Mouse (Mus musculus) neural tube, embryonic 15.5 days (tissue): Measurements from ENCODE around the gene Otulinl. TPM values are rescaled to one million over a fixed set of nuclear protein-coding genes. Genes with fewer than 3 reads are reported as not detected.

Experiments
- ATAC-seq: fragments of 200-750 bp; cut with Nextera tagmentation; 2 replicates; pipeline ENCODE4 v1.8.0; 2017; ENCODE audit warnings: mild to moderate bottlenecking, moderate TSS enrichment, moderate library complexity; ENCODE audit not compliant: low FRiP score
- H3K27ac ChIP-seq: fragments of 300-500 bp; sonication (generic); replicated peaks from 2 replicates; pipeline ENCODE4 v1.5.1; 2015; ENCODE audit warnings: mild to moderate bottlenecking, inconsistent platforms
- H3K27me3 ChIP-seq: fragments of 300-500 bp; sonication (generic); replicated peaks from 2 replicates; pipeline ENCODE4 v1.6.1; 2015; ENCODE audit warnings: inconsistent platforms
- H3K36me3 ChIP-seq: fragments of 300-500 bp; sonication (generic); 2 replicates; pipeline ENCODE4 v1.6.1; 2015; ENCODE audit warnings: inconsistent platforms
- H3K4me1 ChIP-seq: fragments of 300-500 bp; sonication (generic); 2 replicates; pipeline ENCODE4 v1.6.1; 2015; ENCODE audit warnings: inconsistent platforms
- H3K4me2 ChIP-seq: fragments of 300-500 bp; sonication (generic); 2 replicates; pipeline ENCODE4 v1.6.1; 2015; ENCODE audit warnings: inconsistent platforms, mild to moderate bottlenecking, moderate library complexity
- H3K4me3 ChIP-seq: fragments of 300-500 bp; sonication (generic); replicated peaks from 2 replicates; pipeline ENCODE4 v1.5.1; 2015; ENCODE audit warnings: mild to moderate bottlenecking, inconsistent platforms
- H3K9ac ChIP-seq: fragments of 300-500 bp; sonication (generic); replicated peaks from 2 replicates; pipeline ENCODE4 v1.6.1; 2015; ENCODE audit warnings: mild to moderate bottlenecking, inconsistent platforms
- H3K9me3 ChIP-seq: fragments of 300-500 bp; sonication (generic); replicated peaks from 2 replicates; pipeline ENCODE4 v1.6.1; 2016; ENCODE audit warnings: inconsistent platforms
- WGBS: fragments of 180-500 bp; shearing (Covaris S2); methylation state at CpG from one replicate; pipeline ENCODE4 v1.1.7; 2015; ENCODE audit warnings: mixed read lengths; 5-methylcytosine and 5-hydroxymethylcytosine counted together
- polyA plus RNA-seq: library from polyadenylated mRNA; unstranded; fragments of >200 nt; fragmentation: Nextera tagmentation; extraction: Ambion mirVana; gene quantifications from 2 replicates; pipeline ENCODE4 v1.2.1, GENCODE M21; 2015

Gene Otulinl
- polyA plus RNA-seq, 1 experiment from 2014 or later, result 16.2 TPM

DNA sequence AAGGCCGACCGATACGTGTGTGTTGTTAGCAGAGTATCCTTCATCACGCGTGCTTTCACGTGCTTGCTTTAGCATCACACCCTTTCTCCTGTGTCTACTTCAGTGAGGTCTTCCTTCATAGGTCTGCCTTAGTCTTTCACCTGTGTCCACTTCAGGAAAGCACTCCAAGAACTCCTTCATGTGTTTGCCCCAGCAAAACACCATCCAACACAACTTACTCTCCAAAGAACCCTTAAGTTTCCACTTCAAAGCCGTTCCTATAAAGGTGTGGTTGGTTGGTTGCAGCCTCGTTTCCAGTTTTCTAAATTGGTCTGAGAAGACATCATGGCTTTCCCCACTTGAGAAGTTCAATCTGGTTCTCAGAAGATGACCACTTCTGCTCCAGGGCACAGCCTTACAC is 34.7 kb downstream of the Otulinl start:
- Histone ChIP-seq H3K4me1 (no peaks in the 10 kb centered on the region), H3K27ac (no peak overlapping the region), H3K9ac (no peak overlapping the region), H3K9me3 (no peaks in the 10 kb centered on the region), H3K4me3 (no peak overlapping the region), H3K27me3 (no peaks in the 10 kb centered on the region), H3K36me3 (no peaks in the 10 kb centered on the region), H3K4me2 (no peak overlapping the region)
- ATAC-seq, result no peak
- WGBS, result 94% methylated on average over 8 of the region's 8 CpGs

DNA sequence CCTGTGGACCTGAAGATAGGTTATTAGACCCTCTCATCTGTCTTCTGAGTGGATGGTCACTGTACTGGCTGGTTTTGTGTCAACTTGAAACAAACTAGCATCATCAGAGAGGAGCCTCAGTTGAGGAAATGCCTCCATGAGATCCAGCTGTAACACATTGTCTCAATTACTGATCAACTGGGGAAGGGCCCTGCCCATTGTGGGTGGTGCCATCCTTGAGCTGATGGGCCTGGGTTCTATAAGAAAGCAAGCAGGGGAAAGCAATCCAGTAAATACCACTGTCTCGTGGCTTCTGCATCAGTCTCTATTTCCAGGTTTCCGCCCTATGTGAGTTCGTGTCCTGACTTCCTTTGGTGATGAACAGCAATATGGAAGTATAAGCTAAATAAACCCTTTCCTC is 36.1 kb downstream of the Otulinl start:
- WGBS, result 89% methylated on average over 3 of the region's 3 CpGs

DNA sequence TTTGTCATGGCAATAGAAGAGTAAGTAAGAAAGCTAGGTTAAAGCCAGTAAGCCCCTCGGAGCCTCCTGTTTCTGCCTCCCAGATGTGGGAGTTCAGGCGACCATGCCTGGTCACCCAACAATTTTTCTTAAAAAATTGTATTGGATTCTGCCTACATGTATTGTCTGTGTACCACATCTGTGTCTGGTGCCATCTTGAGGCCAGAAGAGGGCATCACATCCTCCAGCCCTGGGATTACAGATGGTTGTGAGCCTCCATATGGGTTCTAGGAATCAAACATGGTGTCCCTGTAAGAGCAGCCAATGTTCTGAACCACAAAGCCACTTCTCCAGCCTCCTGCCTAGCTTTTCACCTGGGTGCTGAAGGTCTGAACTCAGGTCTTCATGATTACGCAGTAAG is 38.5 kb downstream of the Otulinl start:
- H3K4me2 ChIP-seq, result no peak overlapping the region
- no peak for ATAC-seq
- no peaks in the 10 kb centered on the region for H3K27me3 ChIP-seq
- H3K4me1 ChIP-seq, result no peaks in the 10 kb centered on the region
- WGBS, result 88% methylated on average over 3 of the region's 3 CpGs
- H3K9me3 ChIP-seq, result no peaks in the 10 kb centered on the region
- H3K36me3 ChIP-seq, result no peaks in the 10 kb centered on the region
- H3K4me3 ChIP-seq, result no peak overlapping the region
- H3K9ac ChIP-seq, result no peak overlapping the region
- no peak overlapping the region for H3K27ac ChIP-seq

More for the DNA sequence above, 36.1 kb downstream of the Otulinl start:
- no peaks in the 10 kb centered on the region for H3K36me3 ChIP-seq
- no peaks in the 10 kb centered on the region for H3K9me3 ChIP-seq
- no peak overlapping the region for H3K4me2 ChIP-seq
- no peak overlapping the region for H3K27ac ChIP-seq
- ATAC-seq, result no peak
- no peaks in the 10 kb centered on the region for H3K4me1 ChIP-seq
- no peak overlapping the region for H3K4me3 ChIP-seq
- no peak overlapping the region for H3K9ac ChIP-seq
- no peaks in the 10 kb centered on the region for H3K27me3 ChIP-seq

DNA sequence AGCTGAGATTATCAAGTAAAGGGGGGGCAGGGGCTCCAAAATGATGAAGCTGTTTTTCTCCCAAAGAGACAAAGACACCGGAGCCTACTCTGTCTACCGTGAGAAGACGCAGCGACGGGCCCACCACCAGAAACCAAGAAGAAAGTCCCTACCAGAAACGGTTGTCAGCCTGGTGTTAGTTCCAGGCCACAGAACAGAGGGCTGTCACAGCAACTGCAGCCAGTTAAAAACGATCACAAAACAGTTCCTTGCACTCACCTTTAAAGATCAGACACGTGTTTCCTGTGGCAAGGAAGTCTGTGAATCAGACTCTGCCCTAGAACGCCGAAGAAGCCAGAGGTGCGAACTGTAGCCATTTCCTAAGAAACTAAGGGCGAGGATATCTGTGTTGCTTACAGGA is 40.2 kb downstream of the Otulinl start:
- Histone ChIP-seq H3K4me2 (no peak overlapping the region), H3K36me3 (no peaks in the 10 kb centered on the region), H3K27ac (no peak overlapping the region), H3K27me3 (no peaks in the 10 kb centered on the region), H3K9ac (no peak overlapping the region), H3K4me1 (no peaks in the 10 kb centered on the region), H3K9me3 (no peaks in the 10 kb centered on the region), H3K4me3 (no peak overlapping the region)
- 84% methylated on average over 12 of the region's 12 CpGs for WGBS
- no peak for ATAC-seq

DNA sequence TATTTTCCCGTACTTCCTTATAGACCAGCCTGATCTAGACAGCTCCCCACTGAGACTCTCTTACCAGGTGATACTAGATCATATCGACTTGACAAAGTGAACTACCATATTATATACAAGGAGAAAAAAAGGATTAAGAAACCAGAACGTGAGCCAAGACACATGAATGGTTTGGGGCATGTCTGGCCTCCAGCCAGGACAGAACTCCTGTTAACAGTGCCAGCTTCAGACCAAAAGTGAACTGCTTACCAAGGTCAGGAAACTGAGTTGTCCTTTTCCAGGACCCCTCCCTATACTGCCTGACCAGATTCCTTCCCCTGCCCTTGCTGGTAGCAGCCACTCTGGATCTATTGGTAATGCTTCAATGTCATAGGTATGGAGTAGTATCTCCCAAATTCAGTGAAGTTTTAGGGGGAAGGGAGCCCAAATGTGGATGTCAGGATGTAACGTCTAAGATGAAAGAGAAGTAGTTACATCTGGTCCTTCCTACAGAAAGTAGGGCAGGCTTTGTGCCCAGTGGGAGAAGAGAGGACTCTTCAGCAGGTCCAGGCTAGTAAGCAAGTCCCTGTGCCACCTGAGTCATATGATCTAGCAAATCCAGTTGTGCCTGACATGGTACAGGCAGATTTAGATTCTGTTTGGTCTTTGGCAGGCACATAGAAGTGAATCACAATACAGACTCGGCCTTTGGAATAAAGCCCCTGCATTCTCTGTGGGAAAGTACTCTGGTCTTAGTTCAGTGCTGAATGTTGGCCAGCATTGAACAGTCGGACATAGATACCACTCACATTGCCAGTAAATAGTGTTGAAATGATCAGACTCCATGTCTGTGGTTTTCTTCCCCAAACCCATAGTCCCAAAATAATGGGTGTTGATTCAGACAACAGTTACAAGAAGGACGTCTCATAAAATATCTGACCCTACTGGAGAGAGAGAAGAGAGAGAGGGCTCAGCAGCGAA is 47.2 kb downstream of the Otulinl start:
- Histone ChIP-seq H3K27me3 (no peaks in the 10 kb centered on the region), H3K27ac (no peak overlapping the region), H3K4me1 (peaks cover 15% of the 10 kb centered on the region), H3K36me3 (no peaks in the 10 kb centered on the region), H3K9ac (no peak overlapping the region), H3K4me3 (no peak overlapping the region), H3K9me3 (no peaks in the 10 kb centered on the region), H3K4me2 (no peak overlapping the region)
- no peak for ATAC-seq
- WGBS, result 81% methylated on average over 8 of the region's 8 CpGs

DNA sequence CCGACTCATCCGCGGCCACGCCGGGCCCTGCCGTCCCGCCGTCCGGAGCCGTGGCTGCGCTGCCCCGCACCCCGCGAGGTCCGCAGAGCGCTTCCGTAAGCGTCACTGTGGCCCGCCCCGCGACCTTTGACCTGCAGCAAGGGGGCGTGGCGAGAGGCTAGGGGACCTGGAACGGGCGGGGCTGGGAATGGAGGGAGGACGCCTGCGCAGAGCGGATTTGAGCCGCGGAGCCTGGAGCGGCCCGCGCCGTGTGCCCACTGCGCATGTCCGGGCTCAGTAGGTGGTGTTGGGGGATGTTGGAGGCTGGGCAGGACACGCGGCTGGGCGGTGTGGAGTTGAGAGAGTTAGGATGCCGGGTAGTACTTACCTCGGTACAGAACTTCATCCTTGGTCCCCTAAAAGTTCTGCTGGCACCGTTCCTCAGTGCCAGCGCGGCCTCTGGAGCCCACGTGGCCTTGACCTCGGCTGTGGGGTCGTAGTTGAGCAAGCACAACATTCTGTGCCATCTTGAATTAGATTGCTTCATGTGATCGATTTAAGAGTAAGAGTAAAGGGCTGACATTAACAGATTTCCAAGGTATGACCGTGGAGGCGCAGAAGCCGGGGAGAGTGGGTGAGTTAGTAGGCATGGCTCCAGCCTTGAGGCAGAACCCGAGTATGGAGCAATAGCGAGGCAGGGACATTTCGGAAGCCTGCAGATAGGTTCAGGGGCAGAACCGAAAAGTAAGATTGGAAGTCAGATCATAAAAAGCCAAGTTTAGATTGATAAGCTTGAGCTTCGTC is 50.6 kb downstream of the Otulinl start, which contains the start of gene Otulin:
TSS of gene Otulin (minus strand) at position 93 of the 783 bp plus-strand sequence.
- Histone ChIP-seq H3K9me3 (no peaks in the 10 kb centered on the region), H3K4me3 (peak within 1 kb of the TSS; percentile 95), H3K27me3 (no peaks in the 10 kb centered on the region), H3K27ac (peak within 1 kb of the TSS; percentile 73), H3K4me1 (peaks cover 29% of the 10 kb centered on the region), H3K9ac (peak within 1 kb of the TSS; percentile 66), H3K4me2 (peak within 1 kb of the TSS; percentile 89), H3K36me3 (no peaks in the 10 kb centered on the region)
- peak; percentile 97 for ATAC-seq
- WGBS, result 6% methylated on average over 56 of the region's 56 CpGs

DNA sequence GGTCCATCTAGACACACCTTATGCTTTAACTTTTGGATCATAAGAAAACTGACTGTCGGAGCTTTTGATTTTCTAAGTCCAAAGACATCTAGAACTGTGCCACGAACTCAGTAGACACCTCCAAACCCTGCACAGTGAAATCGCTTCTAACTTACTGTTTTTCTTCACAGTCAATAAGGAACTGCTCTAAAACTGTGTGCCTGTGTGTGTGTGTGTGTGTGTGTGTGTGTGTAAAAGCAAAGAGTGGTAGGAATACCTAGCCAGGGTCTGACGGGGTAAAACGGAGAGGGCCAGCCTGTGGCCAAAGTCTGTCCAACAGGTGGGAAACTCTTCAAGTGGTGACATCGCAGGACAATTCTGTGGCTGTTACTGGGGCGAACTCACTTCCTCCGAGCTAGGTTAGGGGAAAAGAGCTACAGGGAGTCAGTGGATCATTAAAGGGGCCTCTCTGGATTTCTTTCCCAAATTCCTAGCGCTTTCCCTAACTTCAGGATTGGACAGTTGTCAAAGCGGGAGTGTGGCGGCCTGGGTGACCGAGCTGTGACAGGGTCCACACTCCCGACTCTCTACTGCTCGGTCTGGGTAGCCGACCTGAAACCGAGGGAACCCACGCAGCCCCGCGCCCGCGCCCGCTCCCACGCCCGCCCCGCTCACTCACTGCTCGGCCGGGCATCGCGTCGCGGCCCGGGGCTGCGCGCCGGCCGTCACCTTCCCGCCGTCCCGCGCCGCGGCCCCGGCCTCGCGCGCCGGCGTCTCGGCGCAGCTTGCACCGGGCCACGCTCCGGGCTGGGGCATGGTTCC is 51.4 kb downstream of the Otulinl start:
- peaks cover 29% of the 10 kb centered on the region for H3K4me1 ChIP-seq
- H3K4me2 ChIP-seq, result peak overlapping the region; percentile 89
- H3K4me3 ChIP-seq, result peak overlapping the region; percentile 95
- H3K27me3 ChIP-seq, result no peaks in the 10 kb centered on the region
- peak overlapping the region; percentile 66 for H3K9ac ChIP-seq
- ATAC-seq, result peak; percentile 77; the same call in 1 of the 2 replicates
- no peaks in the 10 kb centered on the region for H3K36me3 ChIP-seq
- H3K27ac ChIP-seq, result peak overlapping the region; percentile 72
- no peaks in the 10 kb centered on the region for H3K9me3 ChIP-seq
- 4% methylated on average over 33 of the region's 53 CpGs for WGBS

DNA sequence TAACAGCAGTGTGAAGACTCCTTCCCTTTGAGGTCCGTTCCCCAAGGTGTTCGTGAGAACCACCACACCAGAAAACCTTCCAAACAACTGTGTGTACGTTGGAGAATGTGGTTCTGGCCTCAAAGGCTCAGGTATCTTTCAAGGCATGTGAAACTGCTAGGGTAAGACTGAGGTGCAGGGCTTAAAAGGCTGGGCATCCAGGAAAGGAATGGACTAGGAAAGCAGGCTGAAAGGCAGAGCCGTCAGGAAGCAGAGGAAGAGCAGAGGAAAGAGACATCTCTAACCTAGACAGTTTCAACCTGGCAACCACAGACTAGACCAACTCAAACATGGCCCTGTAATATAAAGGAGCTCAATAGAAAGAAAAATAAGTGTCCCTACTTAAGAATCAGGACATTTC is 52.3 kb downstream of the Otulinl start:
- Histone ChIP-seq H3K9me3 (no peaks in the 10 kb centered on the region), H3K36me3 (no peaks in the 10 kb centered on the region), H3K4me1 (peaks cover 29% of the 10 kb centered on the region), H3K27me3 (no peaks in the 10 kb centered on the region), H3K4me2 (peak overlapping the region; percentile 89), H3K4me3 (no peak overlapping the region), H3K9ac (no peak overlapping the region), H3K27ac (no peak overlapping the region)
- 88% methylated on average over 4 of the region's 4 CpGs for WGBS
- no peak for ATAC-seq

DNA sequence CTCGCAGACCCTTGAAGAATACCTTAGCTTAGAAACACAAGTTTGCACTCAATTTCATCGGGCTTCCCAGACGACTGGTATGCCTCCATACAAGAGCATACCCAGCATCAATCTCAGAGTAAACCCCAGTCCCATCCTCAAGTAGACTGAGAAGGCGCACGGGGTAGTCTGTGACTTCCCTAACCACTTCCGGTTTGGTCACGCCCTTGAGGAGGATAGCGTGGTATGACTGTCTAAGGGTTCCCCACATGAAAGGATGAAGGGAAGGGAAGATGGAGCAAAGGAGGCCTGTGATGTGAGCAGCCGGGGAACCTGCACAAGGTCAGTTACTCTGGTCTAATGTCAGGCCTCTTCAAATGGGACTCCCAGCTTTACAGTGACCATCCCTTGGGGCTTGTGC is 53.6 kb downstream of the Otulinl start:
- no peak for ATAC-seq
- 94% methylated on average over 9 of the region's 9 CpGs for WGBS
- H3K9ac ChIP-seq, result no peak overlapping the region

DNA sequence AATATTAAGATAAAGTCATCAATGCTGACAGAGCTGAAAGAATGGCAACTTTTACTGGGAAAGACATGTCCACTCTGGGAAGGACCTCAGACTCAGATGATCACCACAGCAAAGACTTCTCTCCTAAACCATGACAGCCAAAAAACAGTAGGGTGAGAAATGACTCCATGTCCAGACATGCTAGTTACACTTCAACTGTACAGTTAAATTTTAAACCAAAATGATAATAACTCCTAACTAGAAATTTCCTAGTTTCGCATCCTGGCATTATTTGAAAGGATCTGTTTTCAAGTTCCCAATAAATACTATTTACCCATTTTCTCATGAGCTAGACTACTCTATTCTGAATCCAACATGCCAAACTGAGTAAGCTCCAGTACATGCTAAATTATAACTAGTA is 55.1 kb downstream of the Otulinl start:
- no peaks in the 10 kb centered on the region for H3K27me3 ChIP-seq
- H3K36me3 ChIP-seq, result peaks cover 10% of the 10 kb centered on the region
- ATAC-seq, result no peak
- 95% methylated on average over 1 of the region's 1 CpGs for WGBS
- no peak overlapping the region for H3K27ac ChIP-seq
- no peak overlapping the region for H3K4me3 ChIP-seq
- H3K4me2 ChIP-seq, result no peak overlapping the region
- peaks cover 29% of the 10 kb centered on the region for H3K4me1 ChIP-seq
- H3K9me3 ChIP-seq, result no peaks in the 10 kb centered on the region
- H3K9ac ChIP-seq, result no peak overlapping the region

More for the DNA sequence above, 53.6 kb downstream of the Otulinl start:
- no peak overlapping the region for H3K4me2 ChIP-seq
- peaks cover 29% of the 10 kb centered on the region for H3K4me1 ChIP-seq
- no peak overlapping the region for H3K27ac ChIP-seq
- H3K9me3 ChIP-seq, result no peaks in the 10 kb centered on the region
- no peaks in the 10 kb centered on the region for H3K27me3 ChIP-seq
- no peak overlapping the region for H3K4me3 ChIP-seq
- H3K36me3 ChIP-seq, result peaks cover 3% of the 10 kb centered on the region; the same call in 1 of the 2 replicates

DNA sequence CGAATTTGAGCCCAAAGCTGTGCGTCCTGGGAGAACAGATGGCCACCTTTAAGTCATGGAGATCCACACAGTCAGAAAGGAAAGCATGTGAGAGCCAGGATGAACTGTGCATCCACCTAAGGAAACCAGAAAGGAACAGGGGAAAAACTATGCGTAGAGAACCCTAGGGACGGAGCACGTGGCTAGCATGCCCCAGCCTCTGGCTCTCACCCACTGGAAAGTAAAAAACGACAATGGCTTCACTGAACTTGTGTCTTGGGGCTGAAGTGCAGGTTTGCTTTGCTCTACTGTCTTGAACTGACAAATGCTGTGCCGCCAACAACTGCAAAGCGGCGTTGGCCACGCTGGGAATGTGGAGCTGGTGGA is 55.5 kb downstream of the Otulinl start:
- Histone ChIP-seq H3K4me2 (no peak overlapping the region), H3K36me3 (peaks cover 10% of the 10 kb centered on the region), H3K4me3 (no peak overlapping the region), H3K9ac (no peak overlapping the region), H3K27me3 (no peaks in the 10 kb centered on the region), H3K9me3 (no peaks in the 10 kb centered on the region), H3K4me1 (peaks cover 24% of the 10 kb centered on the region), H3K27ac (no peak overlapping the region)
- ATAC-seq, result no peak
- WGBS, result 92% methylated on average over 10 of the region's 10 CpGs
